Mouse (Mus musculus): ENCODE measurements around the gene Slc25a11. TPM values are rescaled to one million over a fixed set of nuclear protein-coding genes. Genes with fewer than 3 reads are reported as not detected.

Gene Slc25a11
- polyA plus RNA-seq, 1 experiment from 2014 or later = 171 TPM

- ATAC-seq (ENCODE audit: insufficient number of reproducible peaks, low FRiP score, low TSS enrichment, low read depth) = no peak
- 77% methylated on average over 8 of the region's 8 CpGs for WGBS
- Histone ChIP-seq H3K27ac (replicated peaks) (0 out of 2 replicates have a peak overlapping the region, but pooled peaks have one; percentile 11), H3K4me1 (peaks cover 64% of the 10 kb centered on the region), H3K4me2 (replicated peaks) (no peak overlapping the region), H3K36me3 (peaks cover 51% of the 10 kb centered on the region), H3K4me3 (replicated peaks) (no peak overlapping the region; the same call in 1 of the 2 replicates), H3K9me3 (replicated peaks) (no peaks in the 10 kb centered on the region), H3K9ac (0 out of 2 replicates have a peak overlapping the region, but pooled peaks have one; percentile 5), H3K27me3 (no peaks in the 10 kb centered on the region)
Measured at GRCm38 (mm10) chr11:70649185-70649734, 2.0 kb upstream of the Slc25a11 start.

GRCm38 (mm10) chr11:70648512-70648911 lies 1.2 kb upstream of the Slc25a11 start:
- Histone ChIP-seq H3K9me3 (replicated peaks) (no peaks in the 10 kb centered on the region), H3K27me3 (no peaks in the 10 kb centered on the region), H3K4me2 (replicated peaks) (peak overlapping the region; percentile 82), H3K4me3 (replicated peaks) (peak overlapping the region; percentile 74), H3K9ac (peak overlapping the region; percentile 89; the same call in 1 of the 2 replicates), H3K4me1 (peaks cover 64% of the 10 kb centered on the region), H3K27ac (replicated peaks) (no peak overlapping the region), H3K36me3 (peaks cover 58% of the 10 kb centered on the region)
- ATAC-seq (ENCODE audit: insufficient number of reproducible peaks, low FRiP score, low TSS enrichment, low read depth) = no peak
- WGBS = 81% methylated on average over 4 of the region's 4 CpGs

- H3K4me1 ChIP-seq = peaks cover 62% of the 10 kb centered on the region
- WGBS = 3% methylated on average over 28 of the region's 28 CpGs
Measured at GRCm38 (mm10) chr11:70647716-70648420, 589 bp upstream of the Slc25a11 start.

GRCm38 (mm10) chr11:70646259-70646555 lies 1.1 kb downstream of the Slc25a11 start:
- Histone ChIP-seq H3K9ac (peak overlapping the region; percentile 93), H3K27ac (replicated peaks) (peak overlapping the region; percentile 99), H3K4me3 (replicated peaks) (peak overlapping the region; percentile 74), H3K36me3 (peaks cover 52% of the 10 kb centered on the region), H3K27me3 (no peaks in the 10 kb centered on the region), H3K4me1 (peaks cover 46% of the 10 kb centered on the region), H3K4me2 (replicated peaks) (peak overlapping the region; percentile 74), H3K9me3 (replicated peaks) (no peaks in the 10 kb centered on the region)
- no peak for ATAC-seq (ENCODE audit: insufficient number of reproducible peaks, low FRiP score, low TSS enrichment, low read depth)
- 19% methylated on average over 3 of the region's 3 CpGs for WGBS

More at GRCm38 (mm10) chr11:70647716-70648420, 589 bp upstream of the Slc25a11 start:
- H3K27ac ChIP-seq (replicated peaks) = peak overlapping the region; percentile 99
- H3K36me3 ChIP-seq = peaks cover 64% of the 10 kb centered on the region
- no peaks in the 10 kb centered on the region for H3K27me3 ChIP-seq
- H3K4me3 ChIP-seq (replicated peaks) = peak overlapping the region; percentile 74
- H3K9me3 ChIP-seq (replicated peaks) = no peaks in the 10 kb centered on the region
- peak; percentile 8; the same call in 1 of the 2 replicates for ATAC-seq (ENCODE audit: insufficient number of reproducible peaks, low FRiP score, low TSS enrichment, low read depth)
- peak overlapping the region; percentile 82 for H3K4me2 ChIP-seq (replicated peaks)
- peak overlapping the region; percentile 89 for H3K9ac ChIP-seq

- H3K27ac ChIP-seq (replicated peaks) = peak overlapping the region; percentile 99
- 89% methylated on average over 12 of the region's 12 CpGs for WGBS
- peak overlapping the region; percentile 93 for H3K9ac ChIP-seq
- peak overlapping the region; percentile 74 for H3K4me3 ChIP-seq (replicated peaks)
- H3K36me3 ChIP-seq = peaks cover 47% of the 10 kb centered on the region
- ATAC-seq (ENCODE audit: insufficient number of reproducible peaks, low FRiP score, low TSS enrichment, low read depth) = no peak
- H3K4me1 ChIP-seq = peaks cover 40% of the 10 kb centered on the region
- H3K27me3 ChIP-seq = no peaks in the 10 kb centered on the region
- peak overlapping the region; percentile 74 for H3K4me2 ChIP-seq (replicated peaks)
- H3K9me3 ChIP-seq (replicated peaks) = no peaks in the 10 kb centered on the region
Measured at GRCm38 (mm10) chr11:70645461-70646258, 1.6 kb downstream of the Slc25a11 start.

GRCm38 (mm10) chr11:70644564-70645103 lies 2.6 kb downstream of the Slc25a11 start:
- Histone ChIP-seq H3K36me3 (peaks cover 36% of the 10 kb centered on the region), H3K27ac (replicated peaks) (no peak overlapping the region; the same call in 1 of the 2 replicates), H3K4me1 (peaks cover 34% of the 10 kb centered on the region), H3K4me2 (replicated peaks) (no peak overlapping the region), H3K9ac (no peak overlapping the region), H3K27me3 (no peaks in the 10 kb centered on the region), H3K4me3 (replicated peaks) (no peak overlapping the region), H3K9me3 (replicated peaks) (no peaks in the 10 kb centered on the region)
- no peak for ATAC-seq (ENCODE audit: insufficient number of reproducible peaks, low FRiP score, low TSS enrichment, low read depth)
- WGBS = 93% methylated on average over 8 of the region's 8 CpGs

GRCm38 (mm10) chr11:70643051-70643450 lies 4.2 kb downstream of the Slc25a11 start:
- ATAC-seq (ENCODE audit: insufficient number of reproducible peaks, low FRiP score, low TSS enrichment, low read depth) = no peak
- no peaks in the 10 kb centered on the region for H3K27me3 ChIP-seq
- H3K4me1 ChIP-seq = peaks cover 18% of the 10 kb centered on the region
- H3K9ac ChIP-seq = no peak overlapping the region
- H3K27ac ChIP-seq (replicated peaks) = no peak overlapping the region
- no peak overlapping the region for H3K4me2 ChIP-seq (replicated peaks)
- no peaks in the 10 kb centered on the region for H3K9me3 ChIP-seq (replicated peaks)
- WGBS = 90% methylated on average over 6 of the region's 6 CpGs
- H3K4me3 ChIP-seq (replicated peaks) = no peak overlapping the region
- peaks cover 28% of the 10 kb centered on the region for H3K36me3 ChIP-seq

- ATAC-seq (ENCODE audit: insufficient number of reproducible peaks, low FRiP score, low TSS enrichment, low read depth) = no peak
- Histone ChIP-seq H3K27ac (replicated peaks) (no peak overlapping the region), H3K4me2 (replicated peaks) (no peak overlapping the region), H3K4me3 (replicated peaks) (no peak overlapping the region), H3K27me3 (no peaks in the 10 kb centered on the region), H3K9me3 (replicated peaks) (no peaks in the 10 kb centered on the region), H3K4me1 (peaks cover 13% of the 10 kb centered on the region), H3K36me3 (peaks cover 28% of the 10 kb centered on the region), H3K9ac (no peak overlapping the region)
- 83% methylated on average over 7 of the region's 7 CpGs for WGBS
Measured at GRCm38 (mm10) chr11:70641241-70641640, 6.0 kb downstream of the Slc25a11 start.

- H3K27me3 ChIP-seq = no peaks in the 10 kb centered on the region
- no peaks in the 10 kb centered on the region for H3K9me3 ChIP-seq (replicated peaks)
- no peak overlapping the region for H3K9ac ChIP-seq
- no peak for ATAC-seq (ENCODE audit: insufficient number of reproducible peaks, low FRiP score, low TSS enrichment, low read depth)
- no peak overlapping the region for H3K27ac ChIP-seq (replicated peaks)
- 83% methylated on average over 8 of the region's 8 CpGs for WGBS
- no peak overlapping the region for H3K4me3 ChIP-seq (replicated peaks)
- H3K4me1 ChIP-seq = peaks cover under 1% of the 10 kb centered on the region; the same call in 1 of the 2 replicates
- peaks cover 20% of the 10 kb centered on the region for H3K36me3 ChIP-seq
- no peak overlapping the region for H3K4me2 ChIP-seq (replicated peaks)
Measured at GRCm38 (mm10) chr11:70639976-70640375, 7.3 kb downstream of the Slc25a11 start.

- H3K4me1 ChIP-seq = no peaks in the 10 kb centered on the region
- H3K9ac ChIP-seq = no peak within 1 kb of the TSS
- no peak within 1 kb of the TSS for H3K4me2 ChIP-seq (replicated peaks)
- no peak for ATAC-seq (ENCODE audit: insufficient number of reproducible peaks, low FRiP score, low TSS enrichment, low read depth)
- no peaks in the 10 kb centered on the region for H3K27me3 ChIP-seq
- 58% methylated on average over 5 of the region's 5 CpGs for WGBS
- H3K36me3 ChIP-seq = peaks cover 9% of the 10 kb centered on the region; the same call in 1 of the 2 replicates
- H3K27ac ChIP-seq (replicated peaks) = no peak within 1 kb of the TSS
- no peaks in the 10 kb centered on the region for H3K9me3 ChIP-seq (replicated peaks)
- no peak within 1 kb of the TSS for H3K4me3 ChIP-seq (replicated peaks)
Measured at GRCm38 (mm10) chr11:70638714-70639278, 8.5 kb downstream of the Slc25a11 start, which contains the start of gene Gp1ba. Gp1ba (plus strand) TSS chr11:70639122.
